Mouse (Mus musculus) lung, adult 2 months (tissue): ENCODE measurements around the gene Pigk. TPM values are rescaled to one million over a fixed set of nuclear protein-coding genes. Genes with fewer than 3 reads are reported as not detected.

Experiments
- DNase-seq: peaks from one replicate; pipeline ENCODE4 v3.0.0; 2022
- H3K4me1 ChIP-seq: fragments of 200-500 bp; 2 replicates; pipeline ENCODE4 v1.6.1; 2011; ENCODE audit warnings: low read length; ENCODE audit not compliant: control insufficient read depth, insufficient read depth
- H3K4me3 ChIP-seq: fragments of 200-500 bp; replicated peaks from 2 replicates; pipeline ENCODE3; 2011; ENCODE audit warnings: low read depth, mild to moderate bottlenecking, control low read depth, low read length; ENCODE audit errors: extremely low read depth
- CTCF ChIP-seq: fragments of 200-500 bp; IDR thresholded peaks from 2 replicates; pipeline ENCODE4 v1.5.1; 2011; ENCODE audit warnings: mild to moderate bottlenecking, low read length, control low read depth; ENCODE audit not compliant: insufficient read depth
- POLR2A ChIP-seq: fragments of 200-500 bp; IDR thresholded peaks from 2 replicates; pipeline ENCODE4 v1.6.1; 2011; ENCODE audit warnings: low read depth, mild to moderate bottlenecking, control low read depth, low read length, borderline replicate concordance; ENCODE audit errors: extremely low read depth
- WGBS: fragments of 180-500 bp; shearing (Covaris S2); methylation state at CpG from one replicate; pipeline ENCODE4 v1.1.7; 2018; 5-methylcytosine and 5-hydroxymethylcytosine counted together
- polyA plus RNA-seq: library from polyadenylated mRNA; depleted of rRNA; stranded (reverse); fragments of >200 nt; gene quantifications from 2 replicates; pipeline ENCODE4 v1.2.3, GENCODE M21; 2012

The Pigk gene
- polyA plus RNA-seq, 1 experiment = 12.2 TPM

DNA sequence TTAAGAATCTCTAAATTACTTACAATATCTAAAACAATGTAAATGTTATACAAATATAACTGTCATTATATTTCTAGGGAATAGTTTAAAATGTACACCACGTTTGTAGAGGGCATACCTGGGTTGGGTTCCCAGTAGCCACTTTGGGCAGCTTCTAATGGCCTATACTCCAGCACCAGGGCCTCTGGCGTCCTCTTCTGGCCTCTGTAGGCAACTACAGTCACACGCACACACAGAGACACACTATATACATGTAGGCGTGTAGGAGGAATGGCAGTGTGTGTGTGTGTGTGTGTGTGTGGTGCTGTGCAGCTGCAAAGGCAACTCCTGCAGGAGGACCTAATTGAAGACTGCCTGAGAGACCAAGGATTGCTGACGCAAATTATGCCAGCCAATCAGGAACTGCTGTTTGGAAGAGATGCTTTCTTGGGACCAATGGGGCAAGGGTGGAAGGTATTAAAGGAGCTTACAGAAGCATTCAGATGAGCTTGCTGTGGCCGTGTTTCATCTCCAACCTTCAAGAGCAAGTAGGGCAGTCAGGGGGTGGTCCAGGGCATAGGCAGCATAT, 161.9 kb downstream of the Pigk start:
- TF ChIP-seq CTCF = no peak
- no peak for TF ChIP-seq POLR2A
- no peak for DNase-seq
- Histone ChIP-seq H3K4me1 (no peaks in the 10 kb centered on the region), H3K4me3 (no peak overlapping the region)
- 83% methylated on average over 6 of the region's 6 CpGs for WGBS

DNA sequence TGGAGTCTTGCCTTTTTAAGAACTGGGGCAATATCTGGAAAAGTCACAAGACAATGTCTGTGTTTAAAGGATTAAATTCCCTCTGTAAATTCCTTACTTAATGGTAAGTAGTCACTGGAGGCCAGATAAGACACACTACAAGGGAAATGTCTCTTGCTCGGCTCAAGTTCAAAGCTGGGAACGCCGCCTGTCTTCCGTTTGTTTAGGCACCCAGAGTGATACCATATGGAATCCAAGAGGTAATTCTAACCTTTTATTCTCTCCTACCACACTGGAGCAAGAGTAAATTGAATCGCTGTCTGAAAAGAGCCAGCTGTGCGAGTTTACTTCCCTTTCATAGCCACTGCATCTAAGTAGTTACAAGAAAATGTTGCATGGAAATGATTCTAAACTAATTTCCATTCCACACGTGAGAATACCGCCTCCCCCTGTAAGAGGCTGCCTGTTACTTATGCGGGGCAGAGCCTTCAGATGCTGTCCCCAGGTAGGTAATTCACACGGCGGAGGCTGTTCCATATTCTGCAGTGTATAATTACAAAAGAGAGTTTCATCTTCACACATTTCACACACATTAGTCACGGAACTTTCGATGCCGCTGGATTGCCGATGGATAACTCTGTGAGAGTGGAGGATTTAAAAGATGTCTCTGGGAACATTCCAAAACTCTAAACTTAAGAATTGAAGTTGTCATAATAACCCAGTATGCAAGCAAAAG, 166.4 kb downstream of the Pigk start:
- WGBS = 51% methylated on average over 15 of the region's 15 CpGs

DNA sequence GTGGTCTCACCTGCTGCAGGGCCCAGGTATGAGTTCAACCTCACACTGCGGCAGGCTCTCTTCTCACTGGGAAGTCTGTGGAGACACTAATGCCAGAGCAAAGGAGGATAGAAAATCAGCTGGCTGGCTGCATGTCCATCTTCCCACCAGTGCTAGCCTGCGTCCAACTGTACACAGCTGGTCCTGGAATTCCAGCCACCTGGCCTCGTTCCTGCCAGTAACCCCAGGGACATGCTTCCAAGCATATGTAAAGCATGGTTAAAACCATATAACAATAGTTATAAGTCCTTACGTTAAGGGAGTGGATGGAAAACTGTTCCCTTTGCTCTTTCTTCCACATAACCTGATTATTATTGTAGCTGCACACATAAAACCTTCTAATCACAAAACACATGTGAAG, 167.8 kb downstream of the Pigk start:
- no peaks in the 10 kb centered on the region for H3K4me1 ChIP-seq
- TF ChIP-seq POLR2A (no peak), CTCF (no peak)
- no peak for DNase-seq
- no peak overlapping the region for H3K4me3 ChIP-seq
- 71% methylated on average over 4 of the region's 4 CpGs for WGBS

More for the DNA sequence above, 166.4 kb downstream of the Pigk start:
- DNase-seq = no peak
- TF ChIP-seq CTCF (no peak), POLR2A (no peak)
- H3K4me3 ChIP-seq = no peak overlapping the region
- H3K4me1 ChIP-seq = no peaks in the 10 kb centered on the region

DNA sequence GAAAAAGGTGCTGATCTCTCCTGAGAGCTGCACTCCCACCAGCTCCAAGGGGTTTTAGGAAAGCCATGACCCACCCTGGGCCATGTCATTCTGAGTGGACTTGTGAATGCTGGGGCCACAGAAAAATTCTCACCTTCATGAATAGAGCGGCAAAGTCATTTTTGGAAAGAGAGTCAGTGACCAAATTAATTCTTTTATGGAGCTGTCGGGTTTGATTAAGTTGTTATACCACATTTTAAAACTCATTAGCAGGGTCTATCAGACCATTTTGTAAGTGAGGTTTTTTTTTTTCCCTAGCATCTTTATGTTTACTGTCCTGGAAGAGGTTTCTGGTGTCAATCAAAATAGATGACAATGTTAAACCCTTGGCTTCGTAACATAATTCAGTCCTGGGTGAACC, 169.7 kb downstream of the Pigk start:
- TF ChIP-seq CTCF = no peak
- TF ChIP-seq POLR2A = no peak
- no peaks in the 10 kb centered on the region for H3K4me1 ChIP-seq
- no peak for DNase-seq
- H3K4me3 ChIP-seq = no peak overlapping the region
- 94% methylated on average over 3 of the region's 3 CpGs for WGBS

DNA sequence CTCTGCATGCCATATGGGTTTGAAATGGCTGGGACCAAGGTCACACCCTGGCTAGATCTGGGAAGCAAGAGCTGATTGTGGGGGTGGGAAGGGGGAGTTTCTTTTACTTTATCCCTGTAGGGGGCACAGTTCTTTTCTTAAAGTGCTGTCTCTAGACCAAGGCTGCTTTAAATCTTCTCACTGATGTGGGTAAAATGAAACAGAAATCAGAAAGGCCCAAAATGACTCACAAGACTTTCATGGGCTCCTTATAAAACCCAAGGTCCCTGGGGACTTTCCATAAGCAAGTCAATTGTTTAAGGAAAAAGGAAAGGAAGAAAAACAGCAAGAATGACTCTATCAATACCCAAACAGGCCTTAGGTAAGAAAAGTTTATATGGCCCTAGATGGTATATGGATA, 172.8 kb downstream of the Pigk start:
- Histone ChIP-seq H3K4me1 (no peaks in the 10 kb centered on the region), H3K4me3 (no peak overlapping the region)
- no peak for DNase-seq
- no peak for TF ChIP-seq POLR2A
- TF ChIP-seq CTCF = no peak

DNA sequence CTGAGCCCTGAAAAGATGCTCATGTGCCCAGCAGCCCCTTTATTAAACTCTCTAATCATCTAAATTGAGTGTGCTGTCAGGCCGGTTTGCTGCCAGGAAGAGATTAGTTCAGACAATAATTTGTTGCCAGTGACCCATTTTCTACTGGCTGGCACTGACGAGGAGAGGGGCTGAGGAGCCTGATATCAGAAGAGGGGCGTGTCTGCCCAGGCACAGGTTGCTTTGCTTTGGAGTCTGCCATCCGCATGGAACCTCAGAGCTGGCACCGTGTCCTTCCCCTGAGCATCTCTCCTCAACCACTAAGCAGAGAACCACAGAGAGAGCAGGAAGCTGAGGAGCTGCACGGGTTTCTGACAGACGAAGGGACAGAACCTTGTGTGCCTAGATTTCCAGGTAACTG, 174.2 kb downstream of the Pigk start:
- WGBS = 66% methylated on average over 7 of the region's 7 CpGs
- DNase-seq = no peak
- no peak for TF ChIP-seq CTCF
- no peak for TF ChIP-seq POLR2A
- Histone ChIP-seq H3K4me3 (no peak overlapping the region), H3K4me1 (no peaks in the 10 kb centered on the region)

DNA sequence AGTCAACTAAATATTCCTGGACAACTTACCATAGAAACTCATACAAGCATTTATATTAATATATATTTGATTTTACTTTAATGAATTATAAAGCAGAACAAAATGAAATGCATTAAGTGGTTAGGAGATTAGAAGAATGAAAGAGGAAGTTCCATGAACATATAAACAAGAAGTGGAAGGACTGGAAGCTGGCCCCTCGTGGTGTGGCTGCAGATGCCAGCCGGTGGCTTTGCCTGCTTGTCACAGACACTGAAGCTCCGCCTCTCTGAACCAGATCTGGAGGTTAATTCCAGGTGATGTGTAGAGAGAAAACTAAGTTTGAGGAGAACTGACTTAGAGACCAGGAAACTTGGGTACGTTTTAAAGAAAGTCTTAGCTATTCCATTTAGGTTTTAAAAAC, 181.0 kb downstream of the Pigk start:
- TF ChIP-seq POLR2A (no peak), CTCF (no peak)
- 29% methylated on average over 4 of the region's 4 CpGs for WGBS
- Histone ChIP-seq H3K4me3 (no peak overlapping the region), H3K4me1 (no peaks in the 10 kb centered on the region)
- no peak for DNase-seq

DNA sequence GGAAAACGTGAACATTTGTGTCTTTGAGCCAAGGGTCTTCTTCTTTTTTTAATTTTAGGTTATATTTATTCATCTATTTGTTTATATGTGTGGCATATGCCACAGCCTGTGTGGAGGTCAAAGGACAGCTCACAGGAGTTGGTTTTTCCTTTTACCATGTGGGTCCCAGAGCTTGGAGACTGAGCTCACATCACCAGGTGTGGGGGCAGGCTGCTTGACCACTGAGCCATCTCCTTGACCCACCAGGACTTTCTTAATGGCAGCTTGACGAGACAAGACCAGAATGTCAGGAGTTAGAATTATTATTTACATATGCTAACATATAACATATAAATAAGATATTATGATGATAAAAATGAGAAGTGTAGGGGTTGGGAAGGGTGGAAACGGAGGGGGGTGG, 182.2 kb downstream of the Pigk start:
- Histone ChIP-seq H3K4me1 (no peaks in the 10 kb centered on the region), H3K4me3 (no peak overlapping the region)
- TF ChIP-seq POLR2A (no peak), CTCF (no peak)
- WGBS = 72% methylated on average over 3 of the region's 3 CpGs
- DNase-seq = no peak

DNA sequence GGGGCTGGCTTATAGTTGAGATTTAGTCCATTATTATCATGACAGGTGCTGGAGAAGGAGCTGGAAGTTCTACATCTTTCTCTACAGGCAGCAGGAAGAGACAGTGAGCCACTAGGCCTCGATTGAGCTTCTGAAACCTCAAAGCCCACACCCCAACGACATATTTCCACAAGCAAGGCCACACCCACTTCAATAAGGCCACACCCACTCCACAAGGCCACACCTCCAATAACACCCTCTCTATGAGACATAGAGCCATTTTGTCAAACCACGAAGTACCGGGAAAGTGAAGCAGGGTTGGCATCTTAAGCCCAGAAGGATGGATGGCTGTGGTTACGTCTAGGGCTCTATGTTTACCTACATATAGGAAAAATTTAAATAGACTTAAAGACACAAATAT, 183.3 kb downstream of the Pigk start:
- TF ChIP-seq CTCF = no peak
- no peak for TF ChIP-seq POLR2A
- 72% methylated on average over 5 of the region's 5 CpGs for WGBS
- Histone ChIP-seq H3K4me1 (no peaks in the 10 kb centered on the region), H3K4me3 (no peak overlapping the region)
- DNase-seq = no peak

DNA sequence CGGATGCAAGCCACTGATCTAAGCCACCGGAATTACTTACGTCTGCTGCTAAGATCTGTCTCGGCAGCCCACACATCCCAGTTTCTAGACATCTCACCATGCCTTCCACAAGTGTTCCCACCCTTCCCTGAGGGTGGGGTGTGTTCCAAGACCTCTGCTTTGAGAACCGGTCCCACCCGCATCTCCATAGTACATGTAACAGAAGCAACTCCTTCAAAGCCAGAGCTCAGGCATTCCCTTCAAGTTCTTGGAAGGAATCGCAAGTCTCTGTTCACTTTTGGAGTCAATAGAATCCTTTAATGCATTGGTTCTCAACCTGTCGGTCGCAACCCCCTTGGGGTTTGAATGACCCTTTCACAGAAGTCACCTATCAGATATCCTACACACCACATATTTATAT, 185.0 kb downstream of the Pigk start:
- H3K4me1 ChIP-seq = no peaks in the 10 kb centered on the region
- TF ChIP-seq CTCF (no peak), POLR2A (no peak)
- WGBS = 90% methylated on average over 9 of the region's 9 CpGs
- DNase-seq = no peak
- no peak overlapping the region for H3K4me3 ChIP-seq

DNA sequence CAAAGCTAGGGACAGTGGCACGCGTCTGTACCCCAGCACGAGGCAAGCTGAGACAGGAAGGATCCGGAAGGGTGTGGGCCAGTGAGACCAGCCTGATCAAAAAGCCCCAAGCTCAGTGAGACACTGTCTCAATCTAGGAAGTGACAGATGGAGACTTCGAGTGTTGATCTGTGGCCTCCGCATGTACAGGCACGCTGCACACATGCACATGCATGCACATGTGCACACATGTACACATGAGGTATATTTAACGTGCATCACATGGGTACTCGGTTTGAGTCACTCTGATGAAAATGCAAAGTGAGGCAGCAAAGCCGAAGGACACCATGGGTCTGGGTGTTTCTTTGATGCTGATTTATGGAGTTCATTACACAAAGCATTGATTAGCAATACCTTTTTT, 191.1 kb downstream of the Pigk start:
- H3K4me1 ChIP-seq = no peaks in the 10 kb centered on the region
- DNase-seq = no peak
- H3K4me3 ChIP-seq = no peak overlapping the region
- 89% methylated on average over 10 of the region's 10 CpGs for WGBS
- TF ChIP-seq CTCF (no peak), POLR2A (no peak)

DNA sequence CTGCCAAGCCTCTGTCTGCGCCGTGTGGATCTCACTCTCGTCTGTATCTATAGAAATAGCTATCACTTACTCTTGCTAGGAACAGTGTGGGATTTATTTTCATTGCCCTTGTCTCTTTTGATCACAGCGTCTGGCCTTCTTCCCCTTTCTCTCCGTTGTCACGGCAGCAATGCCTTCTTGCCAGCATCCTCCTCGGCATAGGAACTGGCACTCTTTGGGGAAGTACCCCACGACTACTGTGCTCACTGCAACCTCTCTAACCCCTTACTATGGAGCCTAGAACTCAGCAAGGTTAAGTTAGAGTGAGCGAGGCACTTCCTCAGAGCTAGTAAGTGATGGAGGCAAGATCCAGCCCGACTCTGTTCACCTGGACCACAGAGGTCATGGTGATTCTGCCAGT, 191.9 kb downstream of the Pigk start:
- H3K4me3 ChIP-seq = no peak overlapping the region
- H3K4me1 ChIP-seq = no peaks in the 10 kb centered on the region
- no peak for DNase-seq
- TF ChIP-seq CTCF (no peak), POLR2A (no peak)
- 61% methylated on average over 10 of the region's 10 CpGs for WGBS
